Mouse (Mus musculus) kidney, adult 2 months (tissue): ENCODE data around the gene Rerg.

Source experiments
- CTCF ChIP-seq: fragments of 200-500 bp; conservative IDR thresholded peaks from 2 replicates; pipeline ENCODE4 v1.5.1; 2011; ENCODE audit warnings: low read depth, mild to moderate bottlenecking, control low read depth, low read length, moderate library complexity, mixed read lengths; ENCODE audit not compliant: insufficient read depth, insufficient read length
- POLR2A ChIP-seq: fragments of 200-500 bp; IDR thresholded peaks from one replicate; pipeline ENCODE4 v1.6.1; 2011; ENCODE audit warnings: low read depth, low read length, control low read depth

DNA sequence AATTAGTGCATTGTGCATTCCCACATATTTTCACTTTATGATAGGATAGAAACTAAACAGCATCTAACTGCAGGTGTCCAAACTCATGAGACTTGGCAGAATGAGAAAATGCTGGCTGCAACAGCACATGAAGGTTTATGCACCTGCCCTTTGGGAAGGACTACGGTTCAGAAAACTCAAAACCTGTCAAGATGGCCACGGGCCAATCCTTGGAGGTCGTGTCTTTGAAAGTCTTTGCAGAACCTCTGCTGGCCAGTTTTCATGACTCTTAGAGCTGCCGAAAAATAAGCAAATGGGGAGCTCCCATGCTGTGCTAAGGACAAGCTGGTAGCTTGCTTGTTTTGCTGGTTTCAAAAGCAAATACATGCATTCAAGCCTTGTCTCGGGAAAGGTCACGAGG, 156.0 kb downstream of the Rerg start:
- TF ChIP-seq CTCF (no peak), POLR2A (no peak)
